Mouse (Mus musculus) midbrain, postnatal 0 days (tissue): ENCODE results near the gene Tmem219. TPM values are rescaled to one million over a fixed set of nuclear protein-coding genes. Genes with fewer than 3 reads are reported as not detected.

Source experiments
- ATAC-seq: fragments of 200-750 bp; cut with Nextera tagmentation; 2 replicates; pipeline ENCODE4 v1.8.0; 2017; ENCODE audit warnings: moderate number of reproducible peaks, mild to moderate bottlenecking, moderate TSS enrichment, moderate library complexity; ENCODE audit not compliant: low FRiP score
- DNase-seq: peaks from one replicate; pipeline ENCODE4 v3.0.0-alpha.2; 2015; ENCODE audit warnings: low spot score
- H3K27ac ChIP-seq: fragments of 300-500 bp; sonication (generic); 2 replicates; pipeline ENCODE4 v1.5.1; 2014; ENCODE audit warnings: low read depth, mild to moderate bottlenecking, low read length, mixed read lengths
- H3K27me3 ChIP-seq: fragments of 300-500 bp; sonication (generic); 2 replicates; pipeline ENCODE4 v1.6.1; 2014; ENCODE audit warnings: low read length, control low read depth, mixed read lengths; ENCODE audit not compliant: insufficient read depth
- H3K36me3 ChIP-seq: fragments of 300-500 bp; sonication (generic); 2 replicates; pipeline ENCODE4 v1.6.1; 2014; ENCODE audit warnings: low read length, control low read depth, mixed read lengths; ENCODE audit not compliant: insufficient read depth
- H3K4me1 ChIP-seq: fragments of 300-500 bp; sonication (generic); 2 replicates; pipeline ENCODE4 v1.6.1; 2014; ENCODE audit warnings: mild to moderate bottlenecking, control low read depth, antibody characterized with exemption, low read length, mixed read lengths; ENCODE audit not compliant: insufficient read depth
- H3K4me2 ChIP-seq: fragments of 300-500 bp; sonication (generic); 2 replicates; pipeline ENCODE4 v1.6.1; 2014; ENCODE audit warnings: low read depth, mild to moderate bottlenecking, low read length, mixed read lengths; ENCODE audit not compliant: poor library complexity, severe bottlenecking
- H3K4me3 ChIP-seq: fragments of 300-500 bp; sonication (generic); 2 replicates; pipeline ENCODE4 v1.5.1; 2014; ENCODE audit warnings: low read depth, mild to moderate bottlenecking, low read length, moderate library complexity
- H3K9ac ChIP-seq: fragments of 300-500 bp; sonication (generic); replicated peaks from 2 replicates; pipeline ENCODE4 v1.6.1; 2014; ENCODE audit warnings: mild to moderate bottlenecking, low read length, moderate library complexity, mixed read lengths; ENCODE audit not compliant: poor library complexity, severe bottlenecking
- H3K9me3 ChIP-seq: fragments of 300-500 bp; sonication (generic); 2 replicates; pipeline ENCODE4 v1.6.1; 2016; ENCODE audit warnings: low read length, control low read depth
- CTCF ChIP-seq: IDR thresholded peaks from 2 replicates; pipeline ENCODE4 v1.5.1; 2016; ENCODE audit warnings: antibody characterized with exemption, mild to moderate bottlenecking
- WGBS: fragments of 180-500 bp; shearing (Covaris S2); extraction: QIAGEN DNeasy Blood & Tissue Kit; methylation state at CpG from one replicate; pipeline ENCODE4 v1.1.7; 2014; 5-methylcytosine and 5-hydroxymethylcytosine counted together
- polyA plus RNA-seq: library from polyadenylated mRNA; unstranded; fragments of >200 nt; fragmentation: Nextera tagmentation; extraction: Ambion mirVana; gene quantifications from 2 replicates; pipeline ENCODE4 v1.2.1, GENCODE M21; 2015
- total RNA-seq: library from RNA; depleted of rRNA; stranded (reverse); fragments of >200 nt; gene quantifications from 2 replicates; pipeline ENCODE4 v1.2.3, GENCODE M21; 2014

Tmem219 gene
- total and polyA plus RNA-seq, 2 experiments from 2014 or later: 24.7 to 36.4 TPM

DNA sequence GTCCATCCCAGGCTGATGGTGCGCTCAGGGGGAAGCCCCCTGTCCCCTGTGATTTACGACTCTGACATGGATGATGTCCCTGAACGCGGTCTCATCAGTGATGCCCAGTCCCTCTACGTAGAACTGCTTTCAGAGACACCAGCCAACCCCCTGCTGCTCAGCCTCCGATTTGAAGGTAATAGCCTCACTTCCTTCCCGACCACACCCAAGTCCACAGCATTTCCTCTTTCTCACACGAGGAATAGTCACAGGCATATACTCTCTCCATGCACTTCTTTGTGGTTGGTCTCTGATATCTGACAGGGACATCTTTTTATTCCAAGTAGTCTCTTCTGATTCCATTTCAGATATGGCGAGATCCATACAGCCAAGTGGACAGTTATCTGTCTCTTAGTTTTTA, 37.1 kb upstream of the Tmem219 start:
- no peak for TF ChIP-seq CTCF
- H3K4me3 ChIP-seq: no peak overlapping the region
- ATAC-seq (no peak), DNase-seq (no peak)
- peaks cover 67% of the 10 kb centered on the region for H3K36me3 ChIP-seq
- no peaks in the 10 kb centered on the region for H3K27me3 ChIP-seq
- no peak overlapping the region for H3K9ac ChIP-seq
- H3K9me3 ChIP-seq: no peaks in the 10 kb centered on the region
- no peaks in the 10 kb centered on the region for H3K4me1 ChIP-seq
- WGBS: 78% methylated on average over 9 of the region's 9 CpGs
- H3K27ac ChIP-seq: no peak overlapping the region
- H3K4me2 ChIP-seq: no peak overlapping the region

DNA sequence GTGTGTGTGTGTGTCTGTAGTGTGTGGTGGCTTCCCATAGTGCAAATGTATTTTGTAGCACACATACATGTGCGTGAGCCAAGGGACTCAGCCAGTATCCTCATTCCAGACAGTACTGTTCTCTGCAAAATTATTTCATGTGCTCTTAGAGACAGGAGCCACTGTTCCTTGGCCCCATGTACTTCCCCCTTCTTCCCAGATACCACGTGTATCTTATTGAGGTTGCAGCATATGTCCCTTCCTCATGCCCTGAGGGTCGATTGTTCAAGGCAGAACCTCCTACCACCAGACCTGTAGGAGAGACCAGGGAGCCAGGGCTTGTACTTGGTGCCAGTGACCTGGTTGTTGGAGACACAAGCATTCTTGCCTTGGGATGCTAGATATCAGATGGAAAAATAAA, 32.4 kb upstream of the Tmem219 start:
- no peak overlapping the region for H3K27ac ChIP-seq
- H3K27me3 ChIP-seq: no peaks in the 10 kb centered on the region
- peaks cover 12% of the 10 kb centered on the region for H3K4me1 ChIP-seq
- no peak for TF ChIP-seq CTCF
- ATAC-seq (no peak), DNase-seq (no peak)
- no peak overlapping the region for H3K4me3 ChIP-seq
- WGBS: 68% methylated on average over 3 of the region's 3 CpGs
- H3K9me3 ChIP-seq: no peaks in the 10 kb centered on the region
- peaks cover 42% of the 10 kb centered on the region for H3K36me3 ChIP-seq
- H3K4me2 ChIP-seq: no peak overlapping the region
- no peak overlapping the region for H3K9ac ChIP-seq

DNA sequence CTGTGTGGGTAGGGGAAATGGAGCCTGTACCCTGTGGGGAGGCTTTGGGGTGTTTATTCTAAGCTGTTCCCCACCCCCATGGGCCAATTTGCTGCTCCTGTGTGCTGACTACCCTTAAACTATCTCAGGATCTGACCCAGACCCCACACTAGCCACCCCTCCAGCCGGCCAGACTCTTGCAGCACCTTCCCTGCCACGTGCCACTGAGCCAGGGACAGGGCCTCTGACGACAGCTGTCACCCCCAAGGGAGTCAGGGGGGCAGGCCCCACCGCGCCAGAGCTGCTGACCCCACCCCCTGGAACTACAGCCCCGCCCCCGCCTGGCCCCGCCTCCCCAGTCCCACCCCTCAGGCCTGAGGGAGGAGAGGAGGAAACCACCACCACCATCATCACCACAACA, 29.9 kb upstream of the Tmem219 start:
- no peaks in the 10 kb centered on the region for H3K27me3 ChIP-seq
- peak overlapping the region; percentile 86 for H3K9ac ChIP-seq
- H3K4me1 ChIP-seq: peaks cover 19% of the 10 kb centered on the region
- 2% methylated on average over 8 of the region's 8 CpGs for WGBS
- peak overlapping the region; percentile 63 for H3K4me3 ChIP-seq
- no peak for TF ChIP-seq CTCF
- peaks cover 25% of the 10 kb centered on the region for H3K36me3 ChIP-seq
- no peak overlapping the region for H3K27ac ChIP-seq
- ATAC-seq: no peak
- DNase-seq: no peak
- no peaks in the 10 kb centered on the region for H3K9me3 ChIP-seq
- H3K4me2 ChIP-seq: peak overlapping the region; percentile 95

DNA sequence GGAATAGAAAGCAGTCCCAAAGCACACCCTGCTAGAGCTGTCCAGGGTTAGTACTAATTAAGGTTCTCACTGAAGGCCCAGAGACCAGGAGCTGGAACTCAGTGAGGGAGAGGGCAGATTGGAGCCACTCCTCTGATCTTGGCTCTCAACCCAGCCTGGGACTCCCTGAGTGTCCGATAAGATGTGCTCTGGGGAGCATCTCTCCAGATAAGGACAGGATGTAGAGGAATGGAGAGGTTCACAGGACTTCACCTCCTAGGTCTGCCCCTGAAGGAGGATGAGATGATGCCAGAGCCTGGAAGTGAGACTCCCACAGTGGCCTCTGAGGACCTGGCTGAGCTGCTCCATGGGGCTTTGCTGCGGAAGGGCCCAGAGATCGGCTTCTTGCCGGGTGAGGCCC, 29.0 kb upstream of the Tmem219 start:
- H3K9me3 ChIP-seq: no peaks in the 10 kb centered on the region
- H3K4me1 ChIP-seq: peaks cover 19% of the 10 kb centered on the region
- H3K4me2 ChIP-seq: peak overlapping the region; percentile 95
- DNase-seq (no peak), ATAC-seq (no peak)
- H3K36me3 ChIP-seq: peaks cover 17% of the 10 kb centered on the region
- H3K27ac ChIP-seq: no peak overlapping the region
- 18% methylated on average over 4 of the region's 4 CpGs for WGBS
- peak overlapping the region; percentile 63 for H3K4me3 ChIP-seq
- no peak for TF ChIP-seq CTCF
- H3K27me3 ChIP-seq: no peaks in the 10 kb centered on the region
- peak overlapping the region; percentile 86 for H3K9ac ChIP-seq

DNA sequence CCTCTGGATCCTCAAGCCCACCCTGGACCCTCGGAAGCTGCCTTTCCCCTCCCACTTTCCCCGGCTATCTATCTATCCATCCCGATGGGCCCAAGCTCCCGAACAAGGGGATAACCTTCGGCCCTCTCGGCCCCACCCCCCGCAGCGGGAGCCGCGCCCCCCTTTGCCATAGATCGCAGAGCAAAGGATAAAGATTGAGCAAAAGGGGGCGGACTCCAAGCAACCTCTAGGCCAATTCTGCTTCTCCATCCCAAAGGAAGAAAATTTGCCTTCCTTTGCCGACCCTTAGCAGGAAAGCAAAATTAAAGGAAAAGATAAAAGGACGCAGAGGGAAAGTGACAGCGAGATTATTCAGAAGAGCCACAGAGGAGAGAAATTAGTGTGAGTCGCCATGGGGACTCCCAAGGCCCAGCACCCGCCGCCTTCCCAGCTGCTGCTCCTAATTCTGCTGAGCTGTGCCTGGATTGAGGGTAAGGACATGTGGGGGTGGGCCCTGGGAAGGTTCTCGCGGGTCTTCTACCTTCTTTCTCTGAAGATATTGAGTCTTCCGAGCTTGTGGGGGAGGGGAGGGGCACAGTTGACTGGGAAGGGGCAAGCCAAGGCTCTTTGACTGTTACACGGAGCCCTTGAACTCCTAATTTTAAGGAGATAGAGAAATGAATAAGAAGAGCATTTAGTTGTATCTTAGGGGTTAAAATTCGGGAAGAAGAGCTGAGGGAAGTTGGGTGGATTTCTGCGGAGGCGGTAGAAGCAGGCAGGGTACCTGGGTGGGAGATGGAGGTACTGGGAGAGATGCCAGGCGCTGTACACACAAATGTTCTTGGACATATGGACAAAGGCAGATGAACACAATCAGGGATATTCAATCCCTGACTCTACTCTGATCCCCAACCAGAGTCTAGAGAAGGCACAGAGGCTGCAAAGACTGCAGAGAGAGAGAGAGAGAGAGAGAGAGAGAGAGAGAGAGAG, 28.2 kb upstream of the Tmem219 start:
- peak overlapping the region; percentile 95 for H3K27ac ChIP-seq
- peak overlapping the region; percentile 86 for H3K9ac ChIP-seq
- H3K36me3 ChIP-seq: peaks cover 21% of the 10 kb centered on the region
- DNase-seq: peak; percentile 40
- WGBS: 2% methylated on average over 26 of the region's 26 CpGs
- peak overlapping the region; percentile 63 for H3K4me3 ChIP-seq
- peak overlapping the region; percentile 95 for H3K4me2 ChIP-seq
- ATAC-seq: peak; percentile 4; the same call in 1 of the 2 replicates
- no peaks in the 10 kb centered on the region for H3K9me3 ChIP-seq
- TF ChIP-seq CTCF: 0 out of 2 replicates have a peak, but pooled peaks have one; percentile 19
- H3K4me1 ChIP-seq: peaks cover 19% of the 10 kb centered on the region
- no peaks in the 10 kb centered on the region for H3K27me3 ChIP-seq
